Mouse (Mus musculus) megakaryocyte, embryonic 14.5 days (primary cell): ENCODE data around the gene Pfkfb3. TPM values are rescaled to one million over a fixed set of nuclear protein-coding genes. Genes with fewer than 3 reads are reported as not detected.

Experiments
- H3K27me3 ChIP-seq: replicated peaks from 2 replicates; pipeline ENCODE3; 2012; ENCODE audit warnings: inconsistent platforms
- H3K36me3 ChIP-seq: replicated peaks from 2 replicates; pipeline ENCODE3; 2012; ENCODE audit warnings: low read length, inconsistent platforms, mixed read lengths
- H3K4me1 ChIP-seq: 2 replicates; pipeline ENCODE4 v1.6.1; 2012; ENCODE audit warnings: inconsistent platforms
- H3K4me3 ChIP-seq: replicated peaks from 2 replicates; pipeline ENCODE3; 2012; ENCODE audit warnings: moderate library complexity, mild to moderate bottlenecking, inconsistent platforms
- H3K9me3 ChIP-seq: 2 replicates; pipeline ENCODE4 v1.6.1; 2012; ENCODE audit warnings: inconsistent platforms
- FLI1 ChIP-seq: IDR thresholded peaks from 2 replicates; pipeline ENCODE4 v1.6.1; 2012; ENCODE audit warnings: low read length, inconsistent platforms, mixed read lengths
- GATA1 ChIP-seq: IDR thresholded peaks from 3 replicates; pipeline ENCODE4 v1.6.1; 2012; ENCODE audit warnings: mixed read lengths, low read length, inconsistent platforms, borderline replicate concordance
- polyA plus RNA-seq: library from polyadenylated mRNA; stranded (reverse); fragments of >175 nt; gene quantifications from 2 replicates; pipeline ENCODE4 v1.2.3, GENCODE M21; 2012; ENCODE audit warnings: low replicate concordance; ENCODE audit not compliant: insufficient read depth

Gene Pfkfb3
- polyA plus RNA-seq, 1 experiment, result 5.8 TPM

GRCm38 (mm10) chr2:11445722-11446121, 108.2 kb downstream of the Pfkfb3 start:
- Histone ChIP-seq H3K4me3 (no peak overlapping the region), H3K36me3 (no peaks in the 10 kb centered on the region)
- TF ChIP-seq FLI1 (no peak), GATA1 (no peak)

GRCm38 (mm10) chr2:11441864-11442263, 112.0 kb downstream of the Pfkfb3 start:
- Histone ChIP-seq H3K4me1 (peaks cover 24% of the 10 kb centered on the region), H3K36me3 (no peaks in the 10 kb centered on the region), H3K4me3 (no peak overlapping the region), H3K27me3 (peaks cover 2% of the 10 kb centered on the region), H3K9me3 (no peaks in the 10 kb centered on the region)
- no peak for TF ChIP-seq FLI1
- no peak for TF ChIP-seq GATA1

More at GRCm38 (mm10) chr2:11445722-11446121, 108.2 kb downstream of the Pfkfb3 start:
- H3K27me3 ChIP-seq, result peaks cover 5% of the 10 kb centered on the region
- H3K9me3 ChIP-seq, result no peaks in the 10 kb centered on the region; the same call in 1 of the 2 replicates
- peaks cover 20% of the 10 kb centered on the region for H3K4me1 ChIP-seq

GRCm38 (mm10) chr2:11438231-11438954, 115.5 kb downstream of the Pfkfb3 start:
- no peaks in the 10 kb centered on the region for H3K9me3 ChIP-seq
- peaks cover 24% of the 10 kb centered on the region for H3K4me1 ChIP-seq
- no peak overlapping the region for H3K4me3 ChIP-seq
- H3K27me3 ChIP-seq, result no peaks in the 10 kb centered on the region
- TF ChIP-seq GATA1 (no peak), FLI1 (no peak)
- H3K36me3 ChIP-seq, result no peaks in the 10 kb centered on the region

GRCm38 (mm10) chr2:11436353-11436752, 117.5 kb downstream of the Pfkfb3 start:
- Histone ChIP-seq H3K36me3 (no peaks in the 10 kb centered on the region), H3K9me3 (no peaks in the 10 kb centered on the region), H3K4me1 (peaks cover 26% of the 10 kb centered on the region), H3K4me3 (no peak overlapping the region), H3K27me3 (no peaks in the 10 kb centered on the region)
- no peak for TF ChIP-seq GATA1
- no peak for TF ChIP-seq FLI1

- Histone ChIP-seq H3K27me3 (no peaks in the 10 kb centered on the region), H3K36me3 (no peaks in the 10 kb centered on the region), H3K4me1 (peaks cover 50% of the 10 kb centered on the region), H3K4me3 (no peak overlapping the region), H3K9me3 (no peaks in the 10 kb centered on the region)
- TF ChIP-seq FLI1 (no peak), GATA1 (no peak)
Observed at GRCm38 (mm10) chr2:11433353-11433752, 120.5 kb downstream of the Pfkfb3 start.

GRCm38 (mm10) chr2:11429538-11429937, 124.3 kb downstream of the Pfkfb3 start:
- Histone ChIP-seq H3K4me3 (peak overlapping the region; percentile 83), H3K4me1 (peaks cover 74% of the 10 kb centered on the region), H3K36me3 (no peaks in the 10 kb centered on the region), H3K27me3 (no peaks in the 10 kb centered on the region), H3K9me3 (no peaks in the 10 kb centered on the region)
- TF ChIP-seq GATA1, result no peak
- no peak for TF ChIP-seq FLI1

- Histone ChIP-seq H3K27me3 (no peaks in the 10 kb centered on the region), H3K36me3 (no peaks in the 10 kb centered on the region), H3K4me3 (no peak overlapping the region), H3K9me3 (no peaks in the 10 kb centered on the region), H3K4me1 (peaks cover 83% of the 10 kb centered on the region)
- TF ChIP-seq FLI1 (no peak), GATA1 (no peak)
Observed at GRCm38 (mm10) chr2:11428621-11429020, 125.3 kb downstream of the Pfkfb3 start.

GRCm38 (mm10) chr2:11427596-11427995, 126.3 kb downstream of the Pfkfb3 start:
- no peak overlapping the region for H3K4me3 ChIP-seq
- no peak for TF ChIP-seq FLI1
- no peak for TF ChIP-seq GATA1
- no peaks in the 10 kb centered on the region for H3K9me3 ChIP-seq
- H3K4me1 ChIP-seq, result peaks cover 86% of the 10 kb centered on the region
- H3K36me3 ChIP-seq, result no peaks in the 10 kb centered on the region
- no peaks in the 10 kb centered on the region for H3K27me3 ChIP-seq

GRCm38 (mm10) chr2:11426379-11426778, 127.5 kb downstream of the Pfkfb3 start:
- no peaks in the 10 kb centered on the region for H3K36me3 ChIP-seq
- no peak overlapping the region for H3K4me3 ChIP-seq
- TF ChIP-seq FLI1 (no peak), GATA1 (no peak)
- no peaks in the 10 kb centered on the region for H3K27me3 ChIP-seq
- H3K4me1 ChIP-seq, result peaks cover 74% of the 10 kb centered on the region
- H3K9me3 ChIP-seq, result no peaks in the 10 kb centered on the region

- Histone ChIP-seq H3K9me3 (no peaks in the 10 kb centered on the region), H3K4me3 (no peak overlapping the region), H3K27me3 (no peaks in the 10 kb centered on the region), H3K36me3 (no peaks in the 10 kb centered on the region), H3K4me1 (peaks cover 72% of the 10 kb centered on the region)
- TF ChIP-seq GATA1, result no peak
- TF ChIP-seq FLI1, result no peak
Observed at GRCm38 (mm10) chr2:11425421-11426131, 128.3 kb downstream of the Pfkfb3 start.
